Mouse (Mus musculus): ENCODE measurements around the gene Hectd2.

- no peak for TF ChIP-seq POLR2A (IDR thresholded peaks at IDR 0.05; ENCODE audit: insufficient read depth, low read depth, low read length)
- TF ChIP-seq CTCF (IDR thresholded peaks at IDR 0.05; ENCODE audit: insufficient read depth, low read depth, low read length) = no peak
Observed at GRCm38 (mm10) chr19:36639072-36639471, 84.6 kb downstream of the Hectd2 start.
